Mouse (Mus musculus): ENCODE results near the gene Syt12.

DNA sequence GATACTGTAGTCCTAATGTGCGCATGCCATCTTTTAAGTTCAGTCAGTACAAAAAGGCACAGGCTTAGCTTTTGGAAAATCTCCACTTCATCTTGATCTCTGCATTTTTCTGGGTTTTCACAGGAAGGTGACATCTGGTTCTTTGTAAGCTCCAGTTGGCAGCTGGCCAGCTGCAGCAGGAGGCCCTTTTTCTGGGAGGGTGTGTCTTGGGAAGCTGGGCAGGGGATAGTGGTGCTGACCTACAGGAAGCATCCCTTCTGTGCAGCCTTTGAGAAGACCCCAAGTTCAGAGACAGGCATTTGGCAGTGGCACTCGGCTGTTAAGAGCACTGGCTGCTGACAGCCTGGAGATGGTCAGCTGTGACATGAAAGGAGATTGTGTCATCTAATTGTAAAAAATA is 38.5 kb upstream of the Syt12 start:
- TF ChIP-seq POLR2A (IDR thresholded peaks at IDR 0.05; ENCODE audit: borderline replicate concordance, insufficient read depth, low read length) (no peak), CTCF (IDR thresholded peaks at IDR 0.05; ENCODE audit: borderline replicate concordance, insufficient read depth, low read depth, low read length) (no peak)

All from cerebellum, adult 2 months (tissue).